Mouse (Mus musculus): ENCODE measurements around the gene Pik3ip1.

DNA sequence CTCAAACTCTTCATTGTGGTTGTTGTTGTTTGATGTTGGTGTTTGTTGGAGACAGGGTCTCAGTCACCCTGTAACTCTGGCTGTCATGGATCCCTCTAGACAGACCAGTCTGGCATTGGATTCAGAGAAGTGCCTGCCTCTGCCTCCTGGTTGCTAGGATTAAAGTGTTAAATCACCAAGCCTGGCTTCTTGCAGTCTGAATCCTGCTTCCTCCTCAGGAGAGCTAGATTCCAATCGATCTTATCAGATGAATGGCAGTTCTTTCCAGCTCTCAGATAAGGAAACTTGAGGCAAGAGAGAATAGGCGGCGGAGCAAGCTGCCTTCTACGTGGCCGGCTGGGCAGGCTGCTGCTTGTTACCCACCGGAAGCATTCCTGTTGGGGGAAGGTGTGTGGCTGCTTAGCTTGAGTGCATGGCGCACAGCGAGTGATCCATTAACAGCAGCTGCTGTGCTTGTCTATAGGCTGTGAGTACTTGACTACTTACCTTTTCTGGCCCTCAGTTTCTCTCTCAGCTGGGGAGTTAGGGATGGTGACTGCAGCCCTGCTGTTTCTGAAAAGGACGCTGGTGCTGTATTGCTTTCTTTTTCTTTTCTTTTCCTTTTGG is 4.6 kb downstream of the Pik3ip1 start:
- no peak for TF ChIP-seq POLR2A (IDR thresholded peaks at IDR 0.05; ENCODE audit: control insufficient read depth, extremely low read depth, insufficient read depth, low read length, poor library complexity)
- TF ChIP-seq CTCF (IDR thresholded peaks at IDR 0.05; ENCODE audit: borderline replicate concordance, control insufficient read depth, extremely low read depth, insufficient read depth, low read length, poor library complexity): no peak

Data from thymus, adult 2 months (tissue).